Mouse (Mus musculus) gastrocnemius, postnatal 4 days (tissue): ENCODE measurements at regions not wholly inside any gene's neighbourhood (a gene's known extent, or its start where the extent isn't known, plus 50 kb on each side); places are given as distances from the start of the nearest gene placed in this dataset.

Source experiments
- DNase-seq, 2 experiments: peaks; one replicate each; pipeline ENCODE4 v3.0.0; 2021 to 2022; ENCODE audit warnings: low spot score in 2 of 2, mixed read lengths in 2 of 2

DNA sequence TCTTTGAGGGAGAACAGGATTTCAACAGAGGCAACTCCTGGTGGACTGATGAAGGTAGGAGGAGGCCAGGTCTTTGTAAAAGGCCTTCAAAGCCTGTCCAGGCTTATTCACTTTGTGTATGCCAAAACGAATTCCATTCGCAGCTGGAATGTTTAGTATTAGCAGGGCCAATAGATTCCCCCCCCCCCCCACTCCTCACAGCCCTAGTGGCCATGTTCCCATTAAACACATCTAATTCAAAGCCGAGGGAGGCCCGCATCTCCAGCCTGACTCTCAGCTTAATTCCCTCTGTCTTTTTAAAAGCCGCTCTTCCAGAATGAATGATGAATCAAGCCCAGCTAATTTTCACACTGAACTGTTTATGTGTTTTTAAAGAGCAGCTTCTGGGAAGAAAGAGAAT, 205.5 kb downstream of the Etnk1 start:
- DNase-seq, result no peak

DNA sequence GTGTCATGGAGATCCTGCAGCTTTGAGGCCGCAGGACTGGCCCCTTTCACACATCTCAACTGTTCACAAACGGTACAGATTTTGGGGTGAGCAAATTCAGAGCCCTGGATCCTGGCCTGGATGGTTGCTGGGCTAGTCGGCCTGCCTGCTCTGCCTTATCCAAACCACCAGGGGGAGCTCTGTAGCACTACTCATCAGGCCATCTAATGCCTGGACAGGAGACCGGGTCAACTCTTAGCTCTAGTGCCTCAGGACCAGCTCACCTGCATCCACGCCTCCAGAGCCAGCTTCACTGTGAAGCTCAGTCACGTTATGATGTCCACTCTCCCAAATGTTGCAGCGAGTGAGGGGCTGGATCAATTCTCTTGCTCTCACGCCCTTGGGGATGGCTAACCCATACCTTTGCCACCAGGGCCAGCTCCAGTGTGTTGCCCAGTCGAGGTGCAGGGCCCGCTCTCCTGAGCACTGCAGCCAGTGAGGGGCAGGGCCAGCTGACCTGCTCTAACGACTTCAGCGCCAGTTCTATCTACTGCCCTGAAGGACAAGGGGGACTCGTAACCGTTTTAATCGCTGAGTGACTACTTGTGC, 206.8 kb downstream of the Etnk1 start:
- peak in 1 of 2 experiments; percentile 37 for DNase-seq

DNA sequence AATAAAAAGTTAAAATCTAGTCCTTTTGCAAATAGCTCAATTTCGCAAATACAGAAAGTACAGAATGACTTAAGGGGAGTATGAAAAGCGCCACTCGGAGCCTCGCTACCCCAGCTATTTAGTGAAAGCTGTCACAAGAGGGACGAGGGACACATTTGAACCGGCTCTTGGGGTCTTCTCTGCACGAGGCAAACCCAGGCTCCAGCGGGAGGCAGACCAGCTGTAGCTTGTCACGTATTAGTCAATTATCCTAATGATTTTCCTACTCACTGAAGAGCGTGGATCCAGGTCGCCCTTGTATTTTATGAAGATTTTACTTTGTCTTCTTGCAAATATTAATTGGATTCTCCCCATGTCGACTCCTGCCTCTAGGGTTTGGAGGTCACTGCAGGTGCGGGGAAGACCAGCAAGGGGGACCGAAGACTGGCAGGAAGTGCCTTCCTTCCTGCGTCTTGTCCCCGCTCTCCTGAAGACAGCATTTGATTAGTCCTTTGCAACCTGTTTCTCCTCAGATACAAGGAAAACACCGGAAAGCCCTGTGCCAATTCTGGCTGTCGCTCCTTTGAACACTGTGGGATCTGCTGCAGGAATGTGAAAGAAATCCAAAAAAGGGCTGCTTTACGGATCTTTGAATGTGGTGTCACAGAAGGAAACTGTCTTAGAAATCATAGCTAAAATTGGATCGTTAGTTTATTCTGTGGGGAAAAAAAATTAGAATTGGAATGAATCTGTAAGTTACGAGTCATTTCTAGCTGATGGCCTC, 209.1 kb downstream of the Etnk1 start:
- DNase-seq, result no peak

DNA sequence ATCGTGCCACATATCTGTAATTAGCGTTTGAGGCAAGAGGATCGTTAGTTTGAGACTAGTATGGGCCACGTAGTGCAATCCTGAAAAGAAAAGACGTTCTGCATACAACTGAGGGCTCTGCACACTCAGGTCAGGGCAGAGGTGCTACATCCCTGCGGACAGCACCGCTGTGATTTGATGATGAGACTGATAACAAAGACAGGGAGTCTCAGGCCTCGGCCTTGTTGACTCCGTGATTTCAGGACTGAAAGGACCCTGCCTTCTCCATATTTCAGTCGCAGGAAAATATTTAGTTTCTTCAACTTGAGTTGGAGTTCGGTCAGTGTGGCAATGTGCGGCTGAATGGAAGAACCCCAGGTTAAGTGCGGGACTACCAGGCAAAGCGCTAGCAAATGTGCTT, 210.1 kb downstream of the Etnk1 start:
- DNase-seq, result no peak

DNA sequence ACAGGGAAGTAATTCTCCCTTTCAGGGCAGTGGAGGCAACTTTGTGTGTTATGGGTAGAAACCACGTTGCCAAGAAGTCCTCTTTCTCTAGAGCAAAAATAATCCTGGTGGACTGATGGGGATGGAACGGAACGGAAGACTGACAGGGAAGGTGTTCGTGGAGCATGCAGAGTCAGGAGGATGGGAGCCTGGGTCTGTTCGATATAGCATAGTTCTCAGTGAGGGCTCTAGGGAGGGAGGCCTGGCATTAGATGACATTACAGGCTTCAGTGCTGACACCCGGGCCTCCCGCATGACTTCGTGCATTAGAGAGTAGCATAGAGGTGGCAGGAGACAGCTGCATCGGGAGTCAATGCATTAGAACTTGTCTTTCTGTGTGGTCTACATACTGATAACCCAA, 211.1 kb downstream of the Etnk1 start:
- DNase-seq, result no peak

DNA sequence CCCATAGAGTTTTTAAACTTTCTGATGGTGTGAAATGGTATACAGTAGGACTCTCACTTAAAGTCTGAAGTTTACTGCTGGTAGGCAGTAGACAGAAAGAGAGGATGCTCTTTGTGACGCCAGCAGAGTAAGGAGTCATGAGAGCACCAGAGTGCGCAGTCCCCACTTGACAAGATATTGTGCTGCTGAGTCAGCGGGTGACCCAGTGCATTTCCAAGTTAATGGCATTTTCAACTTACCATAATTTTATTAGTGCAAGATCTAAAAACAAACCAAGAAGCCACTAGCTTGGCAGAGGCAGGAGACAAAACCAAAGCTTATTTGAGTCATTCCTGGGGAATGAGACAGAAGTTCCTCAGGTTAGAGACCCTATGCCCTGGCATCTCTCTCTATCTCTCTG, 213.5 kb downstream of the Etnk1 start:
- no peak for DNase-seq

DNA sequence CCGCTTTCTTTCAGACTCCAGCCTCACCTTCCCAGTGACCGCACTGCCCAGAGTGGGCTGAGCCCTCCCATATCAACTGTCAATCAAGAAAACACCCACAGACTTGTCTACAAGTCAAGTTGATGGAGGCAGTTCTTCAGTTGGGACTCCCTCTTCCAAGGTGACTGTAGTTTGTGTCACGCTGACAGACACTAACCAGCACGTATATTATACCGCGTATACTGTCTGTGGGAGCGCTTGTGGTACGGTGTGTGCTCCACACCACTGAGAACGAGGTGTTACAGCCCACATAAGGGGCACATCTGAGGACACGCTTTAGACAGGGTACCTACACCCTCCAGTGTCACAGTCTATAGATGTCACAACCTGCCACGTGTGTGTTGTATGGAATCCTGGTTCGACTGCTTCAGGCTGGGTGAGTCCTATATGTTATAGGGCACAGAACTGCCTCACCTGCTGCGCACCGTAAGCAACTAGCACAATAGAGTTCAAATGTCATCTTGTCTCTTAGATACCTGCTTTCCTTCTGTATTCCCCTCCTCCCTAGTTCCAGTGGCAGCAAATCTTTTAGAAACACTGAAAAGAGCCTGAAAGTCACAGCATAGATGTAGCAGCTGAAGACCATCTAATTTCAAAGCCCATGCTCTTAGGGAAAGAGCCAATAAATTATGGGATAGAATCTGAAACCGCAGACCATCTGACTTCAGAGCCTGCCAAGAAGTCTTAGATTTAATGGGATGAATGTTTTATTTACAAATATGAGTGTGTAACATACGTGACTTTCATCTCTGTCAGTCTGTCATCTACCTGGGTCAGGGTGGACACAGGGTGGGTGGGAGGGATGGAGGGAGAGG, 219.8 kb downstream of the Etnk1 start:
- DNase-seq, result no peak

DNA sequence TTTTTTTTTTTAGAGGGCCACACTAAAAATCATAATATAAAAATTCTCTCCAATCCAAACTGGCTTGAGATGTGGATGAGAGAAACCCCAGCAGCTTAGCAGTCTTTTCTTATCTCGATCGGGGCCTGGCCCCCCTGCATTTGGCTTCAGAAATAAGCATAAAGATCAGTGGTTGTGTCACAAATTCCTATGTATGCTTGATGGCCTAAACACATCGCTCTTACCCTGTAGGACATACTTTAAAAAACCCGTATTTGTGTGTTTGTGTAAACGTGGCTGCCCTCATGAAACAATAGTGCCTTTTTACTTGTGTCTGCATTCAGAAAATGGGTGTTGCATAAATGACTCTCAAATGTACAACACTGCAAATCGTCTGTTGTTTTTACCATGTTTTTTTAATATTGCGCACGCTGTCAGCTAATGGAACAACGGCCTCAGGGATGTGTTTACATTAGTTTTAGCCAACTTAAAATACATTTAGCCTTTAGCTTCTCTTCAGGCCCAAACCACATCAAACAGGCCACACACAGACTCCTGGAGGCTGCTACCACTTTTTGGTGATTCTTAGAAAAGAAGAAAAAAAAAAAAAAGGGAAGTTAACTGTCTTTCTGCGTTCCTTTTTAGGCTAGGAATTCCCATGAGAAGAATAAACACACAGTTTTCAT, 226.7 kb downstream of the Etnk1 start:
- DNase-seq, result no peak

DNA sequence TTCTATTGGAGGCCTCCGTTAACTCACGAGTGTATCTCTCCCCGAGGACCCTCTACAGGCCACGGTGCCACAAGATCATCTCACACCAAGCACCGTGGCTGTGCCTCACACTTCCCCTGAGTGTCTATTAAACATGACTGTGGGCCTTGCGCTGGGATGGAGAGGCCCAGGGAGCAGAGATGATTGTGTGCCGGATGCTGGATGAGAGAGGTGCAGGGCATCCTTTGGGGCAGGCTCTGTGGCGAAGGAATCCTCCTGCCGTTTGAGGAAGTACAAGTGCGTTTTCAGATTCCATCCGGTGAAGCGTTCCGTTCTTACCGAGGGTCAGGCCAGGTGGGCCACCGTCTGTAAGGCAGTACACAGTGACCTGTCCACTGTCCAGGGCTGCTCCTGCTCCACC, 227.4 kb downstream of the Etnk1 start:
- DNase-seq, result no peak

DNA sequence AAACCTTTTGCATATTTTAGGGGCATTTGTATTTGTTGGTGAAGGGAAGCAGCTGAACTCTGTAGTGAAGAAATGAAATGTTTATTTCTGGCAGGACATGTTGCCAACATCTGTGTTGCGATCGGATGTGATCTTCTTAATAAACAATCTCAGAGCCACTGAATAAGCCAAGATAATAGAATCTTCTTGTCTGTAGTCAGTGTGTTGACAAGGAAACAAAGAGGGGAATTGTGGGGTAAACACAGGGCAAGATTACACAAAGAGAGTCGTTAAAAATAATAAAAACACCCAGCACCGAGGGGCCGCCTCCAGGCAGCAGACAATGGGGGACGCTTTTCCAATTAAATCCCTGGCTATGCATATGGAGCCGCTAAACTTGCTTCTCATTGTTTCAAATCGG, 234.4 kb downstream of the Etnk1 start:
- no peak for DNase-seq

DNA sequence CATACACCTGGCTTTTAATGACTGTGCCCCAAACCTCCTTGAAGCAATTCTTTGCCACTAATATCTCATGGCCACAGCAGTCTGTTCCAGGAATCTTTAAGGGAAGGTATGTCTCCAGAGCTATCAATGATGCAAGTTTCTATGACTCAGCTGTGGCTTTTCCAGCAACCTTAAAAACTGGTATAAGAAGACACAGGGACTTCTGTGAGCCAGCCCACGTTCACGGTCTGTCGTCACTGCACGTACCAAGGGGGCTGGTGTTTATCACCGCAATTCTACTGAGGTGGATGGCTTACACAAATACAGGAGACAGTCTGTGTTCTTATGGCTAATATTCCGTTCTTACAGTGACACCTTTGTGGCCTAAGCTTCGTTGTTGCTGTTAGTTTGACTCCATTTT, 234.9 kb downstream of the Etnk1 start:
- DNase-seq, result no peak

DNA sequence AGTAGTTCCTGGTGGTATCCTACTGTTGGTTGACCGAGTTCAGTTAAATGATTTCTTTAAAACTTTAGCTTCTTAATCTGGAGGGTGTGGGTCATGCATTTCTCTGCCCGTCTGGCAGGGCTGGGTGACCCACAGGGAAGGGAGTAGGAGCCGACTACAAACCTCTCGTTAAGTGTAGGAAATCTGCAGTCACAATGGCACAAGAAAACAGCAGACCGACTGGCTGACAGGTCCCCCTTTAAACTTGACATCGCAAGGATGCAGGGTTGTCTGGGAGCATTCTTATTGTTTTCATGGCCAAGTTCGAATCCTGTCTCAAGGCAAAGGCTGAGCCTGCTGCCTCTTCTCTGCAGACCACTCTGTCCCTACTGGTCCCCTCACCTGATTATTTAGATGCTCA, 235.7 kb downstream of the Etnk1 start:
- DNase-seq, result no peak

DNA sequence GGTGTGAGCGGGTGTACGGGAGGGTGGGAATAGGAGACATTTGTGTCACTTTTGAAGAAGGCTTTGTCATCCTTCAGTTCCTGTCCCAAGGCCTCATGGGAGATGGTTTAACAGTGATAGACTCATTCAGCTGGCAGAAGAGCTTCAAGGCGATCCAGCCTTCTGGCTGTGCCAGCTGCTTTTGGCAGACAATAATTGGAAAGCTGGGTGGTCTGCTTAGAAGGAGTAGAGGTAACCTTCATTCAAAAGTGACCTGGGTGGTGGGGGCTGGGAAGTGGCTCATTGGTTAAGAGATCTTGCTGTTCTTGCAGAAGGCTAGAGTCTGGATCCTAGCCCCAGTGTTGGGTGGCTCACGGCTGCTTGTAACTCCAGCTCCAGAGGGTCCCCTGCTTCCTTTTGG, 237.5 kb downstream of the Etnk1 start:
- no peak for DNase-seq

DNA sequence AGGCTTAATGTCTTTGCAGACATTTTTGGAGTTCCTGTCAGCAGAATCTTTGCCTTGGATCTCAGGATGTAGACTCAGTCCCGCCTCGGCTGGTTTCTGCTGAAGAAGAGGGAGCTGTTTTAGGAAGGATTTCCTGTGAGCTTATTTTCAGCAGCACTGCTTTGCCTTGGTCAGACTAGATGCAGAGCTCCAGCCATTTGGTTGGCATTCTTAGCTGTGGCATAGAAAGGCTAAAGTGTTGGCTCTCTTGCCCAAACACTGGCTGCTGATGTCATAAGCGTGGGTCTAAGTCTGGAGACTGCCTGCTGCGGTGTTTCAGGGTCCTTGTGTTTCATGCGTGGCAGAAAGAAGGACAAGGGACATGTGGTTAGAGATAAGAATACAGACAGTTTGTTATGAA, 245.0 kb downstream of the Etnk1 start:
- DNase-seq, result no peak

DNA sequence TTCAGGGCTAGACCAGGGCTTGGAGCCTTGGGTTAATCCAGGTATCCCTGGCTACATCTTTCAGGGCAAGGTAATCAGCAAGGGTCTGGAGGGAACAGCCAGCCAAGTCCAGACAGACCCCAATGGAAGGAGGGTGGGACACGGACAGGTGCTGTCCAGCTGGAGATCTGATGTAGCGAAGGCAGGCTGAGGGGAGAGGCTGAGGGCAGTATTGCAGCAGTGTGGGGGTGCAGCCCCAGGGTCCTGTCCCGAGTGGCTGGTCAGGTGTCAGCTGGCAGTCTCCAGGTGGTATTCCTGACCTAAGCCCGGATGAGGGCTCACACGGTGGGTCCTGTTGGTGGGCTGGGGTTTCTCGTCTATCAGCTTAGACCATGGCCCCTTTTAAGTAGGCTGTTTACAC, 245.7 kb downstream of the Etnk1 start:
- DNase-seq, result no peak

DNA sequence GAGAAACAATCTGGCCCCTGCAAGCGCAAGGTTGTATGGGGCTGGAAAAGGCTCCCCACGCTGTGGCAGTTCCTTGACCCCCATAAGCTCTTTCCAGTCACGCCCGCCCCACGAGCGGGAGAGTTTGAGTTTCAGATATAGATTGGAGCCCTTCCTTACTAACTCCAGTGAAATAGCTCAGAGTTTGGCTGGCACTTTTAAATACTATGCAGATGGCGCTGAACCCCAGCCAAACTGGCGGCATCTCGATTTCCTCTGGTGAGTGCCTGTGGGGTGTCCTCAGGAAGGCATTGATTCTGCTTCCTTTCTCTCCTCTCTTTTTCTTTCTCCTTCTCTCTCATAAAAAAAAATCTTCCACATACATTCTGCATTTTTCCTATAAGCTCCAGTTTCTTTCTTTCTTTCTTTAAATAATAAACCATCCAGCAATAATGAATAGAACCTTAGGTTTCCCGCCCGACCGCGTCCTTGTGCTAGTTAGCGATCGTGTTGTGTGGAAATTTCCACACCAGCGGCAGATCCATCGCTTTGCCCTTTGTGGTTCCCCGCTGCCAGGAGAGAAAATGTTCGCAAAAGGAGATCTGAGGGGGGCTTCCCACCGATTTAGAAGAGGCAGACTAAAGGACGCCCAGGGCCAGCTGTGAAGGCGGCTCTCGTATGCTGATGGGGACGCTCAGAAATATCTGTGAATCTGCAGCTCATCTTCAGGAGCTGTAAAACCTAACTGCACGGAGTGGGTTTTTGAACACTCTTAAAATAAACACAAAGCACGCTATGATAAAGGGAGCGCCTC, 247.8 kb downstream of the Etnk1 start:
- no peak for DNase-seq

DNA sequence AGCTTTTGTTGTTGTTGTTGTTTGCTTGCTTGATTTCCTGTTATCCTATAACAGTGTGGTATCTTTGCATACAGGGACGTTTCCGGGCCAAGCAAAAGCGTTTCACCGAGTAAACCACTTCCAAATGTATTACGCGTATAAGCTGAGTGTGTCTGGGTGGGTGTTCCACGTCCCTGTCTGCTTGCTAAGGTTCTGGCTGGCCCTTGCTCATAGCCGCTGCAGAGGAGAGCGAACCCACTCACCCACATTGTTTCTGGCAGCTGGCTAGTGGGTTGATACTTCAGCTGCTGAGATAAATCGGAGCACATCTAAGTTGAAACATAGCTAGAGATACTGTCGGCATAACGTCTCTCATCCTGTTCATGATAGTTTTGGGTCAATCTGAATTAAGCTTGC, 248.4 kb downstream of the Etnk1 start:
- DNase-seq, result no peak

DNA sequence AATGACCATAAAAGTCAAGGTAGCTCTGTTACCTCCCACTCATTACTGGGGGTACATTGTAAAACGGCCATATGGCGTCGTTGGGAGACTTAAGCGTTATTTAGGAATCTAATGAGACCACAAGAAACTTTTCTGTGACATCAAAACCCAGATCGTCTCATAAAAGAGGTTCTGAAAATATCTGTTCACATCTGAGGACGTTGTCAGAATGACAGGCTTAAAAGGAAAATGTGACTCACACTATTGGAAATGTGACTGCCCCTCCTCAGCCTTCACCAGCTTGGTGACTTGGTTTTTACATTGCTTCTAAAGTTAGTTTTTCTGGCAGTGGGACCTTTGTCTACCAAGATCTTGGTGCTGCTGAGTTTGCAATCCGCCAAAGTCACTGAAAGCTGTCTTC, 252.9 kb downstream of the Etnk1 start:
- DNase-seq, result no peak

DNA sequence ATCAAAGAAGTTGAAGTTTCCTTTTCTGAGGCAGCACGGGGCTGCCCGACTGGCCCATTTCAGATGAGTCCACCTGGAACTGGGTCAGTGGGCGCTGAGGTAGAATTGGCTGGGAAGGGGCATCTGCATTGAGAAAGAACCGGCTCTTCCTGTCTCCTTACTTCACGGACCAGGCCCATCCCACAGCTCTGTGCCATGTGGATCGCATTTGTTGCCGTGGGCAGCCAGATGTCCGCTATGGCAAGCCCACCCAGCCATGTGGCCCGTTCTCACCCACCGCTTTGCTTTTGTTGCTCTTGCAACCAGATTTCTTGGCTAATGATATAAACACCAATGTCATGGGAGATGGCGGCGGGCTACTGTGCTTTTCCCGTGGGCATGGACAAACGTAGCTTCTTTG, 256.0 kb downstream of the Etnk1 start:
- no peak for DNase-seq

DNA sequence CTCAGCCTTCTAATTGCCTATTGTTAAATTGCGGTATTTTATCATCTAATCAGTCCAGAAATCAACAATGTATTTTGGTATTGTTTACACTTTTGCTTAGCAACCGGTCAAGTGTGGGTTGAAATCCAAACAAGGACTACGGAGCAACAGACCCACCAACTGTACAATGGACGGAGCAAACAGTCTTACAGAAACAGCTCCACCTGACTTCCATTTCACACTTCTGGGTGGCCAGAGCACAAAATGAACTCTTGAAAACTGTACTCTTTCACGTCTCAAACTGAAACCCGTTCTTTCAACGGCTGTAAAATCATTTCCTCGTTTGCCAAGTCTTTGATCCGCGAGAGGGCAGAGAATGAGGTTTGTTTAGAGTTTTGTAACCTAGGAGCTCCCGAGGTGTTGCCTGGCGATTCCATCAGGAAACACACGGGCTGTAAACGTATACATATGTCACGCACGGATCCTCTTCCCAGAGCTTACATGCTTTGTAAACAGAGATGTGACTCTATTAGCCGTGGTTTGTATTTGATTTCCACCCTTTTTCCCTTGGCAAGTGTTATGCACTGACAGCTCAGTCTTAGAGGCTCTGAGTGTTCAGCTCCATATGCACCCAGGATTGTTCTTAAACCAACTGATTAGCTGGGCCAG, 258.3 kb downstream of the Etnk1 start:
- no peak for DNase-seq
